8 mouse cellular contexts compared by ENCODE assay signal in genomic region chr13:64248775-64249524, GRCm38 (mm10). TPM values are rescaled to one million over a fixed set of nuclear protein-coding genes. Genes with fewer than 3 reads are reported as not detected.
A peak's percentile ranks its signal among the peaks of the same experiment; 100 is the strongest.
DNase-seq lines count a peak whose midpoint lies in the region; ATAC-seq lines count a peak whose summit lies in the region.

No protein-coding gene starts in this region.

- H3K36me3 ChIP-seq in intestine, embryonic 15.5 days: no peaks in the 10 kb centered on the region
- no peaks in the 10 kb centered on the region for H3K36me3 ChIP-seq in midbrain, embryonic 10.5 days

- intact Hi-C loops in left cerebral cortex, postnatal 36 days (cut with DNase I): loop anchor here (2.0 kb wide), 1 partner anchor 58 kb away; no protein-coding TSS in a partner anchor

- no peaks in the 10 kb centered on the region for H3K27me3 ChIP-seq in intestine, embryonic 15.5 days (replicated peaks)
- no peaks in the 10 kb centered on the region for H3K27me3 ChIP-seq in midbrain, embryonic 10.5 days (ENCODE audit: low read depth, poor library complexity, severe bottlenecking)

- 8% methylated on average over 22 of the region's 22 CpGs for WGBS in intestine, embryonic 15.5 days
- 8% methylated on average over 22 of the region's 22 CpGs for WGBS in midbrain, embryonic 10.5 days

- H3K27ac ChIP-seq in intestine, embryonic 15.5 days: peak overlapping the region; percentile 19; the same call in 1 of the 2 replicates
- peak overlapping the region; percentile 69 for H3K27ac ChIP-seq in midbrain, embryonic 10.5 days (replicated peaks)

- H3K4me3 ChIP-seq in intestine, embryonic 15.5 days (replicated peaks): peak overlapping the region; percentile 58
- peak overlapping the region; percentile 58 for H3K4me3 ChIP-seq in midbrain, embryonic 10.5 days

- H3K4me2 ChIP-seq in intestine, embryonic 15.5 days (replicated peaks): peak overlapping the region; percentile 90

- H3K9ac ChIP-seq in intestine, embryonic 15.5 days: peak overlapping the region; percentile 67

- H3K4me1 ChIP-seq in intestine, embryonic 15.5 days (replicated peaks): peaks cover 4% of the 10 kb centered on the region
- peaks cover 17% of the 10 kb centered on the region for H3K4me1 ChIP-seq in midbrain, embryonic 10.5 days

- ATAC-seq in intestine, embryonic 15.5 days: peak; percentile 89

- peak; percentile 93 to 94 for DNase-seq in adrenal gland, adult 18-20 months (ENCODE audit: low spot score in 2 of 2)
- peak; percentile 83 for DNase-seq in embryo, embryonic 11 days
- peak; percentile 86 for DNase-seq in gastrocnemius, postnatal 25 days
- DNase-seq in left cerebral cortex, postnatal 36 days (ENCODE audit: low spot score in 2 of 2): peak; percentile 66 to 75
- peak; percentile 85 for DNase-seq in midbrain, embryonic 10.5 days (ENCODE audit: low spot score)
- peak; percentile 39 to 55 for DNase-seq in right cerebral cortex, postnatal 36 days (ENCODE audit: low spot score in 2 of 2)
- peak; percentile 88 for DNase-seq in yolk sac, embryonic 10.5 days (ENCODE audit: low spot score)

- no peaks in the 10 kb centered on the region for H3K9me3 ChIP-seq in intestine, embryonic 15.5 days
- H3K9me3 ChIP-seq in midbrain, embryonic 10.5 days (replicated peaks): no peaks in the 10 kb centered on the region

RNA-seq across cellular contexts. Expression of gene Cdc14b, which starts 26.1 kb away (rescaled TPM):
- 10 to 100 TPM; 11.3 to 12.6 TPM for total RNA-seq in adrenal gland, adult 18-20 months (2021)
- 1 to 10 TPM; 3.8 to 4.6 TPM for total RNA-seq in gastrocnemius, postnatal 25 days (2021)
- polyA plus RNA-seq in intestine, embryonic 15.5 days (2015; fragmentation: Nextera tagmentation; extraction: Ambion mirVana): 17.5 and 19.7 TPM in 2 replicates
- 10 to 100 TPM; 10.5 to 12.3 TPM for total RNA-seq in left cerebral cortex, postnatal 36 days (2021)
- 9.5 and 12.6 TPM in 2 replicates for polyA plus RNA-seq in midbrain, embryonic 10.5 days (2016; fragmentation: Nextera tagmentation; extraction: Ambion mirVana)

Comparison
In these comparisons a context has a peak if more than half of its experiments do, and no peak if none do; other contexts are left out.
1. Peak in every context shown above with its lines: DNase-seq, ATAC-seq, H3K4me3 ChIP-seq and H3K27ac ChIP-seq.